Mouse (Mus musculus): ENCODE measurements around the gene Fbxo3. TPM values are rescaled to one million over a fixed set of nuclear protein-coding genes. Genes with fewer than 3 reads are reported as not detected.
"Not testable (repeated sequence)": the region's sequence is repeated elsewhere in the genome, so short reads cannot be mapped to it uniquely, and the experiment has no call there.

The Fbxo3 gene
- 10 to 100 TPM; 44.4 to 46.3 TPM for polyA plus RNA-seq (2017; shearing (Covaris generic))

DNA sequence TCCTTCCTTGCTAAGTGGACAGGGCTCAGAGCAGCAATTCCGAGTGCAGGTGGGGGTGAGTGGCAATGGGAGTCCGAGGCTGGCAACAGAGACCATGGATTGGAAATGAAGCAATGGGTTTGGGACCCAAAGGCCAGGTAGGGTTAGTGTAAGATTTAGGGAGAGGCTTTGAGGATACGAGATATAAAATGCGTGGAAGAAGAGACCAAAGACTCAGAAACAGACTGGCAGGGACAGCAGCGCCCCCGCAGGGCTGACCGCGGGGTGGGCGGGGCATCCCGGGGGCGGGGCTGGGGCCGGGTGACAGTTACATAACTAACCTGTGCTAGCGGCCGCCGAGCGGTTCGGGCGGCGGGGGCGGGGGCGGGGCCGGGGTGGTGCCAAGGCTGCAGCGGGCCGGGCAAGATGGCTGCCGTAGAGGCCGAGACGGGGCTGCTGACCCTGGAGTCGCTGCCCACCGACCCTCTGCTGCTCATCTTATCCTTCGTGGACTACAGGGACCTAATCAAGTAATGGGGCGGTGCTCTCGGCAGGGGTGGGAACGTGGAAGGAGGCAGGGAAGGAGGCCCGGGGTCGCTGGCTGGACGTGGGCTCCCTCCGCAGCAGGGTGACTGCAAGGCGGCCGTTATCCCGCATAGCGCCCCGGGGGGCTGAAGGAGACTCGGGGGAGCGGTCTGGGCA lies at the start of gene Fbxo3:
Gene Fbxo3 (plus strand): TSS at position 264 of the 681 bp plus-strand sequence.
- peak; percentile 71 for ATAC-seq

GRCm38 (mm10) chr2:103982250-103982649 lies 45.3 kb upstream of the Fbxo3 start:
- peak; percentile 71 for ATAC-seq

DNA sequence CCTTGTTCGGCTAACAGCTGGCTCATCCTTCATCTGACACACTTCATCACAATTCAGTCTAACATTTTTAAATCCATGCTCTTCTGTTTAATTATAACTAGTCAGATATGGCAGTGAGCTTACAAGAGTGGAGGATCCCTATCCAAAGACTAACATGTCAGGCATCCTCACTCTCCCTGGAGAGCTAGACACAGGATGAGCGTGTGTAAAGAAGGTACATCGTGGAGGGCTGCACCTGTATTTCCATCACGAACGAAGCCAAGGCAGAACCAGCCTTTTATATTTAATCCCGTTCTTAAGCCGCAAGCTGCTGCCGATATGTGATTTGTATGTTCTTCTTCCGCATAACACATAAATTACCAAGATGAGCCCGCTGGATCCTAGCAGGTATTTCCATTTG lies 44.4 kb upstream of the Fbxo3 start:
- ATAC-seq = no peak

DNA sequence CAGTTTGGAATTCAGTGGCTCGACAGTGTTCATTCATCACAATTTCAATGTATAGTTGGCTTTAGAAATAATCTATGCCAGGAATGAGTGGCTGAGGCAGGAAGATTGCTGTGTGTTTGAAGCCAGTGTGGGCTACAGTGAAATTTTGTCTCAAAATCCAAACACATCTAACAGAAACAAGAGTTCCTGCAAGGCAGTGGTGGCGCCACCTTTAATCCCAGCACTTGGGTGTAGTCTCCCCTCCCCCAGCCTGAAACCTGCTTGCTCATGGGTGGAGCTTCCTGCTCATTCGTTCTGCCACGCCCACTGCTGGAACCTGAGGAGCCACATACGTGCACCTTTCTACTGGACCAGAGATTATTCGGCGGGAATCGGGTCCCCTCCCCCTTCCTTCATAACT lies 39.9 kb upstream of the Fbxo3 start:
- ATAC-seq = not testable (repeated sequence)

- no peak for ATAC-seq
Measured at GRCm38 (mm10) chr2:103989724-103990123, 37.8 kb upstream of the Fbxo3 start.

- no peak for ATAC-seq
Measured at GRCm38 (mm10) chr2:103991303-103991702, 36.2 kb upstream of the Fbxo3 start.

GRCm38 (mm10) chr2:103992162-103992561 lies 35.4 kb upstream of the Fbxo3 start:
- no peak for ATAC-seq

DNA sequence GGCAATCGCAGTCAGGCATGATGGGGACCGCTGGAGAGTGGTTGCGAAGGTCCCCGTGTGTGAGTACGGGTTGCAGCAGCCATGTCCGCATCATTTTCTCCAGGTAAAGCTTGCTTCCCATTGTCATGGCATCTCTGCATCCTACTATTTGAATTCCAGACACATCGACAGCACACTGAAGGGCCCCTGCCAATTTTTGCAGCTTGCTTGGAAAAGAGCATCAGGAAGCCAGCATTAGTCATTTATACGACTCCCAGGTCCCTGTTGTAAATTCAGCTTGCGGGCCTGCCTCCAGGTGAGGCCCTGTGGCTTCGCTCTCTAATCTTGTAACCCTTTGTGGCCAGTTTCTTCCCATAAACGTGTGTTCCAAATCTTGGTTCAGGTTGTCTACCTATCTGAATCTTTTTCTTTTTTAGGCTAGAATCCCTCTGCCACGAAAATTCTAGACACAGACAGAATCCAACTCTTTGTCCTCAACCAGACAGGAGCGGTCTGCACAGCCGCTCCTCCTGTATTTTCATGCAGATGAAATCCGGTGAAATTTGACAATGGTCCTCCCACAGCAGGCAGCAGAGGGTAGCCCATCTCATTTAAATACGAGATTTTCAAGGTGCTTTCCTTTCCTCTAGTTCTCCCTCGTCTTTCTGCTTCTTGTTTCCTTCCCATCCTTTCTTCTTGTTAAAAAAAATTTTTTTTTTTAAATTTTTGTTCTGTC lies 34.7 kb upstream of the Fbxo3 start:
- ATAC-seq = no peak

- no peak for ATAC-seq
Measured at GRCm38 (mm10) chr2:104001076-104001475, 26.4 kb upstream of the Fbxo3 start.

DNA sequence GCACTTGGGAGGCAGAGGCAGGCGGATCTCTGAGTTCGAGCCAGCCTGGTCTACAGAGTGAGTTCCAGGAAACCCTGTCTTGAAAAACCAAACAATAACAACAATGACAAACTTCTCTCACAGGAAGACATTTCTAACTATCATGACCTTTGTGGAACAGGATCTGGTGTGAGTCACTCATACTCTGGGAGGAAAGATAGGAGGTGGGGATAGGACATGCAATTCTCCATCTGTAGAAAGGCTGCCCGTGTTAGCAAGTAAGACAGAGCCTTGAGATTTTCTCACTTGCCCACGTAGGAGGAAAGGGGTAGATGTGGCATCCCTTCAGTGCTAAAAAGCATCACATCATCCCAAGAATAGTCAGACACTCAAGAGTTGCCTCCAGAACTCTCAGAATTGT lies 25.7 kb upstream of the Fbxo3 start:
- no peak for ATAC-seq

- ATAC-seq = no peak
Measured at GRCm38 (mm10) chr2:104002711-104003413, 24.7 kb upstream of the Fbxo3 start.

DNA sequence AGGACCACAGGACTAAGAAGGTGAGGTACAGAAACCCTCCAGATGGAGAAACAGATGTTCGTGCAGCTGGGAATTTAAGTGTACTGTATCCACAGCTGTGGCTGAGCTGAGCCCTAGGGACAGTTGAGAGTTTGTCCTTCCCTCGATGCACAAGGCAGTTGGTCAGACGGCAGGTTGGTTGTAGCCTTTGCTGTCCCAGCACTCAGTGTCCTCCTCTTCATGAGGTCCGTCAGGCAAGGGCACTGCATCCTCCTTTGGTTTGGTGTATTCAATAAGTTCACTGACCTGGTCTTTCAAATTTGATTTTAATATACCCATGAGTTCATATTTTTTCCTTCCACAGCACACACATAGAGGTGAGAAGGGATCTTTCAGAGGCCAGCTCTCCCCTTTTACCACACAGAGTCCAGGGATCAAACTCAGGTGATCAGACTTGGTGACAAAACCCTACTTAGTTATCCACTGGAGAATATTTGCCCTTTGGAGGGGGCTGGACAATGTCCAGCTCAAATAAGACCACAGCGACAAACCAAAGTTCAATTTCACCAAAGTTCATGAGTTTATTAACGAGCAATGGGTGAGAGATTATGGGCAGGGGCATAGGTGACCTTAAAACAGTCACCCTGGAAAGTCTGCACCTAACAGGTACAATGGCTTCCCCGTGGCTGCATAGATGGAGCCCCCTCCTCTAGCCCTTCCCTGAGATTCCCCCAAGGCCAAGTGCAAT lies 19.6 kb upstream of the Fbxo3 start:
- no peak for ATAC-seq

- ATAC-seq = not testable (repeated sequence)
Measured at GRCm38 (mm10) chr2:104008853-104009252, 18.7 kb upstream of the Fbxo3 start.

GRCm38 (mm10) chr2:104023096-104023495 lies 4.4 kb upstream of the Fbxo3 start:
- ATAC-seq = no peak

GRCm38 (mm10) chr2:104024656-104025055 lies 2.9 kb upstream of the Fbxo3 start:
- ATAC-seq = no peak

DNA sequence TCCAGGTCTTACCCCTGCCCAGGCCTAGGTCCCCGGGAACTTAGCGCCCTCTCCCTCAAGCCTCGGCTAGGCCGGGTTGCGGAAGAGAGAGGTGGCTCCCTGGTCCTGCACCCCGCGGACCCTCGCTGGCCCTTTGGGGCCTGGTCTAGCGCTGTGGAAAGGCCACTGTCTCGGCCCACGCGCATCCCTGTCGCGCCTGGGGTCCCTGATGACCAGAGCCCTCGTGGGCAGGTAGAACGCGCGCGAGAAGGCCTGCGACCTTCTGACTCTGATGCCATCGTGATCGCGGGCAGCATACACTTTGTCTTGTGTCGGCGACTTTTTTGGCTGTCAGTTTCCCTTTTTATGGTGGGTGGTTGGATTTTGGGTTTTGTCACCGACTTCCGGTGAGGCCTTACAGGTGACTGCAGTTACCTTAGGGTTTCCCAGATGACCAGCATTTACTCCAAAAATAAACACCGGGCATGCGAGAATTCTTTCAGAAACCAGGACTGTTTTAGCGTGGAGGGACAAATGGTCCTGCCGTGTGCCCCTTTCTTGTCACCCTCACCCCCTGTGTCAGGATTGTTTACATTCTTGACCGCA lies 710 bp downstream of the Fbxo3 start, which contains the start of gene 4931422A03Rik:
Gene 4931422A03Rik (minus strand): TSS at position 223 of the 585 bp plus-strand sequence.
- ATAC-seq = peak; percentile 47

DNA sequence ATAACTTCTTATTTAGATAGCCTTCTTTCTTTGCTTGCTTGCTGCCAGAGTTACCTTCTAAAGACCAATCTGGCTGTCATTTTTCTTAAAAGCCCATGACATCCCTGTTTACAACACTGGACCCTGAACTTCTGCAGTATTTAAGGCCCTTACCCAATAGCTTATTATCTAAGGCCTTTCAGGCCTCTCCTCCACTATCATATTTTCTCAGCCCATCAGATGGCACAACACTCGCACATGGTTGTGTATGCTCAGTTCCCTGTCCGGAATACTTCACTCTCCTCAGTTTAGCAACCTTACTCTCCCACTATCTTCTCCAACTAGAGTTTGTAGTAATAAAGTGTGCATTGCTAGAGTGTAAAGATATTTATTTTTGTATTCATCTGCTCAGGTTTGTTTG lies 1.6 kb downstream of the Fbxo3 start:
- no peak for ATAC-seq

DNA sequence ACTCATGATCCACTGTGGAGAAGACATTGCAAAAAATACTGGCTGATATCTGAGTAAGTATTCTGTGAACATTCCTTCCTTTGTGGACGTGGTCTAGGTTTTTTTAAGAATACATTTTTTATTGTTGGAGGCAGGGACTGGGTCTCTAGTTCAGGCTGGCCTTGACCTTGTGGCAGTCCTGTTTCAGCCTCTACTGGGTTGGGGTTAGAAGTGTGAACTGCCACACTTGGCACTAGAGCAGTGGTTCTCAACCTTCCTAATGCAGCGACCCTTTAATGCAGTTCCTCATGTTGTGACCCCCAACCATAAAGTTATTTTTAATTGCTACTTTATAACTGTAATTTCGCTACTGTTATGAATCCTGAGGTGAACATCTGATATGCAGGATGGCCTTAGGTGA lies 2.9 kb downstream of the Fbxo3 start:
- no peak for ATAC-seq

DNA sequence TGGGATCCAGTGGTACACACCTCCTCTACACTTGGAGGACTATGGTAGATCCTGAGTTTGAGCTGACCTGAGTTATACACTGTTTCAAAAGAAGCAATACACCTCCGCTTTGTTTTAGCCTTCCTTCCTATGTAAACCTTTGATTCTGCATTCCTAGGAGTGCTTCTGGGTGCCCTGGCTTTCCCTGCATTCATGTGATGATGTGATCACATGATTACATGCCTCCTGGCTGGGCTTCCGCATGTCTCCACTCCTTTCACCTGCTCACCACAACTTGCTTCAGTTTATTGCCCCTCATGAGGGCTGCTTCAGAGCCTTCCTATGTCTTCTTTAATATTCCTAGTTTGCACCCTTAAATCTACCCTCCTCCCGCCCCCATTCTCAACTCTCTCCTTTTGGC lies 4.5 kb downstream of the Fbxo3 start:
- no peak for ATAC-seq

GRCm38 (mm10) chr2:104034832-104035472 lies 7.4 kb downstream of the Fbxo3 start:
- ATAC-seq = peak; percentile 59

GRCm38 (mm10) chr2:104035595-104035994 lies 8.1 kb downstream of the Fbxo3 start:
- no peak for ATAC-seq

GRCm38 (mm10) chr2:104036316-104036715 lies 8.8 kb downstream of the Fbxo3 start:
- no peak for ATAC-seq

Measured in activated CD4-positive, CD25-positive, alpha-beta regulatory T cell, adult 4 months (primary cell).